Comparison of ENCODE assay signal across 8 mouse cellular contexts in genomic region chrX:7319089-7319721, GRCm38 (mm10). TPM values are rescaled to one million over a fixed set of nuclear protein-coding genes. Genes with fewer than 3 reads are reported as not detected.
A peak's percentile ranks its signal among the peaks of the same experiment; 100 is the strongest.
DNase-seq lines count a peak whose midpoint lies in the region; ATAC-seq lines count a peak whose summit lies in the region.

Gene Clcn5 (minus strand): TSS chrX:7319358.

- WGBS in hindbrain, embryonic 12.5 days: 24% methylated on average over 43 of the region's 43 CpGs

- DNase-seq in Muller cell, postnatal 12 days (ENCODE audit: inconsistent ontology term): peak; percentile 97
- peak; percentile 98 for DNase-seq in cerebellum, adult 9-11 months
- DNase-seq in frontal cortex, postnatal 10 days (ENCODE audit: low spot score in 2 of 2): peak; percentile 94 to 96
- peak; percentile 92 to 97 for DNase-seq in layer of hippocampus, postnatal 14 days (ENCODE audit: low spot score in 2 of 2)
- peak; percentile 94 for DNase-seq in lung, postnatal 14 days
- DNase-seq in retina, adult 2 months (ENCODE audit: low read depth, low spot score): peak; percentile 87
- DNase-seq in thymus, postnatal 36 days: peak; percentile 90 to 96

- no peaks in the 10 kb centered on the region for H3K4me1 ChIP-seq in hindbrain, embryonic 12.5 days

- H3K27me3 ChIP-seq in hindbrain, embryonic 12.5 days: no peaks in the 10 kb centered on the region

- H3K4me3 ChIP-seq in hindbrain, embryonic 12.5 days: peak within 1 kb of the TSS; percentile 52

- peak within 1 kb of the TSS; percentile 68 for H3K9ac ChIP-seq in hindbrain, embryonic 12.5 days

- peak within 1 kb of the TSS; percentile 85 for H3K27ac ChIP-seq in hindbrain, embryonic 12.5 days

- no peaks in the 10 kb centered on the region for H3K36me3 ChIP-seq in hindbrain, embryonic 12.5 days

- peak; percentile 97 for ATAC-seq in hindbrain, embryonic 12.5 days (ENCODE audit: low FRiP score)

- H3K4me2 ChIP-seq in hindbrain, embryonic 12.5 days (replicated peaks): peak within 1 kb of the TSS; percentile 52

- H3K9me3 ChIP-seq in hindbrain, embryonic 12.5 days (replicated peaks): no peaks in the 10 kb centered on the region

RNA-seq across cellular contexts. Expression of gene Clcn5, which starts in this region (rescaled TPM):
- 13.5 and 17.4 TPM in 2 replicates for polyA plus RNA-seq in hindbrain, embryonic 12.5 days (2016; fragmentation: Nextera tagmentation; extraction: Ambion mirVana)
- total RNA-seq in layer of hippocampus, postnatal 14 days (2021): 10 to 100 TPM; 13.3 to 16.6 TPM

Comparison
In these comparisons a context has a peak if more than half of its experiments do, and no peak if none do; other contexts are left out.
1. Peak in every context shown above with its lines: DNase-seq, ATAC-seq, H3K4me3 ChIP-seq and H3K27ac ChIP-seq.